Mouse (Mus musculus) kidney, adult 2 months (tissue): ENCODE data around the gene Cdk5r1. TPM values are rescaled to one million over a fixed set of nuclear protein-coding genes. Genes with fewer than 3 reads are reported as not detected.

Experiments
- DNase-seq: peaks from one replicate; pipeline ENCODE4 v3.0.0; 2021
- H3K27ac ChIP-seq: fragments of 200-500 bp; 2 replicates; pipeline ENCODE4 v1.5.1; 2012; ENCODE audit warnings: low read depth, low read length, control low read depth, inconsistent platforms; ENCODE audit not compliant: insufficient read depth
- H3K27me3 ChIP-seq: fragments of 200-500 bp; replicated peaks from 2 replicates; pipeline ENCODE4 v1.6.1; 2012; ENCODE audit warnings: mild to moderate bottlenecking, moderate library complexity, low read length, inconsistent platforms; ENCODE audit not compliant: control insufficient read depth, insufficient read depth
- H3K36me3 ChIP-seq: fragments of 200-500 bp; 2 replicates; pipeline ENCODE4 v1.6.1; 2012; ENCODE audit warnings: mild to moderate bottlenecking, moderate library complexity, low read length, inconsistent platforms; ENCODE audit not compliant: control insufficient read depth, insufficient read depth
- H3K4me1 ChIP-seq: fragments of 200-500 bp; 2 replicates; pipeline ENCODE4 v1.6.1; 2011; ENCODE audit warnings: low read length; ENCODE audit not compliant: control insufficient read depth, insufficient read depth
- H3K4me3 ChIP-seq: fragments of 200-500 bp; 2 replicates; pipeline ENCODE4 v1.5.1; 2011; ENCODE audit warnings: mild to moderate bottlenecking, low read depth, low read length, control low read depth; ENCODE audit not compliant: insufficient read depth
- CTCF ChIP-seq: fragments of 200-500 bp; conservative IDR thresholded peaks from 2 replicates; pipeline ENCODE4 v1.5.1; 2011; ENCODE audit warnings: low read depth, mild to moderate bottlenecking, control low read depth, low read length, moderate library complexity, mixed read lengths; ENCODE audit not compliant: insufficient read depth, insufficient read length
- POLR2A ChIP-seq: fragments of 200-500 bp; IDR thresholded peaks from one replicate; pipeline ENCODE4 v1.6.1; 2011; ENCODE audit warnings: low read depth, low read length, control low read depth
- WGBS: fragments of 180-500 bp; shearing (Covaris S2); methylation state at CpG from one replicate; pipeline ENCODE4 v1.1.7; 2018; 5-methylcytosine and 5-hydroxymethylcytosine counted together
- polyA plus RNA-seq: library from polyadenylated mRNA; depleted of rRNA; stranded (reverse); fragments of >200 nt; gene quantifications from 2 replicates; pipeline ENCODE4 v1.2.3, GENCODE M21; 2012

Gene Cdk5r1
- polyA plus RNA-seq, 1 experiment = 1.0 TPM

GRCm38 (mm10) chr11:80497225-80497919 lies 20.5 kb downstream of the Cdk5r1 start:
- no peak for DNase-seq
- TF ChIP-seq POLR2A = no peak
- TF ChIP-seq CTCF = no peak
- 87% methylated on average over 10 of the region's 10 CpGs for WGBS
- Histone ChIP-seq H3K36me3 (no peaks in the 10 kb centered on the region), H3K4me1 (no peaks in the 10 kb centered on the region), H3K4me3 (no peak overlapping the region), H3K27me3 (no peaks in the 10 kb centered on the region), H3K27ac (no peak overlapping the region)

- WGBS = 71% methylated on average over 11 of the region's 11 CpGs
- TF ChIP-seq POLR2A = no peak
- no peak for TF ChIP-seq CTCF
- Histone ChIP-seq H3K4me3 (no peak overlapping the region), H3K27ac (no peak overlapping the region), H3K36me3 (no peaks in the 10 kb centered on the region), H3K4me1 (no peaks in the 10 kb centered on the region), H3K27me3 (no peaks in the 10 kb centered on the region)
- no peak for DNase-seq
Measured at GRCm38 (mm10) chr11:80498328-80499070, 21.7 kb downstream of the Cdk5r1 start.

DNA sequence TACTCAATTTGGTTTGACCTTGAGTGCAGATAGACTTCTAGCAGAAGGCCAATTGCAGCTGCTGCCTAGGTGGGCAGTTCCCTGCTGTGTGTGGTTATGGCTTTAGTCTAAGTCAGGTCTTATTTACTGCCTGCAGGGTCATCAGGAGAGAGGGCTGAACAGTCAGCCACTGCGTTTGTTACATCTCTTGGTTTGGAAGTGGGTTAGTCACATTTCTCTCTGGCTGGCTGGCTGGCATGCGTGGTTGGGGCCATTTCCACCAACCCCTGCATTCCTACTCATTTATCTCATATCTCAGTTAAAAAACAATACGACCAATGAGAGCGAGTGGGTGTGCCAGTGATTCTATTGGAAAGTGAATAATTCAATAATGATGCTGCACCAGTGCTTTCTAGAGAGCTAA lies 22.7 kb downstream of the Cdk5r1 start:
- Histone ChIP-seq H3K27me3 (no peaks in the 10 kb centered on the region), H3K27ac (no peak overlapping the region), H3K4me1 (no peaks in the 10 kb centered on the region), H3K4me3 (no peak overlapping the region), H3K36me3 (no peaks in the 10 kb centered on the region)
- WGBS = 69% methylated on average over 4 of the region's 4 CpGs
- no peak for DNase-seq
- TF ChIP-seq POLR2A = no peak
- no peak for TF ChIP-seq CTCF

DNA sequence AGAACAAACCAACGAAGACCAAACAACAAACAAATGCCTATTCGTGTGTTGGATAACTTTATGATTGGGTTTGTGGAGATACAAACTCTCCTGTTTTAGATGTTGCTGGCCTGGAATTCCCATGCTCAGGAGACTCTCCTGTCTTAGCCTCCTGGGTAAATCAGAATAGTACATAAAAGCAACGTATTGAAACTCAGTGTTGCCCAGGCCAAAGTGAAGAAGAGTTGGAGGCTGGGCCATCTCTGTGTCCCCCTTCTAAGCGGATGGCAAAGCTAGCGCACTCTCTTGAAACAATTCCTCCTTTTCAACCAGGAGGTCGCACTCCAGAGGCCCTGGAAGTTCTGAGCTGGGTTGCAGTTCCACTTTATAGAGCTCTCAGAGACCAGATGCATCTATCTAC lies 26.5 kb downstream of the Cdk5r1 start:
- WGBS = 93% methylated on average over 6 of the region's 6 CpGs
- no peak overlapping the region for H3K27ac ChIP-seq
- TF ChIP-seq POLR2A = no peak
- TF ChIP-seq CTCF = no peak
- DNase-seq = no peak
- no peaks in the 10 kb centered on the region for H3K36me3 ChIP-seq
- no peak overlapping the region for H3K4me3 ChIP-seq
- H3K27me3 ChIP-seq = no peaks in the 10 kb centered on the region
- no peaks in the 10 kb centered on the region for H3K4me1 ChIP-seq

- TF ChIP-seq POLR2A = no peak
- no peak for TF ChIP-seq CTCF
- no peak for DNase-seq
- Histone ChIP-seq H3K36me3 (no peaks in the 10 kb centered on the region), H3K4me1 (no peaks in the 10 kb centered on the region), H3K27me3 (no peaks in the 10 kb centered on the region), H3K27ac (no peak overlapping the region), H3K4me3 (no peak overlapping the region)
- WGBS = 73% methylated on average over 13 of the region's 13 CpGs
Measured at GRCm38 (mm10) chr11:80503726-80504452, 27.1 kb downstream of the Cdk5r1 start.

DNA sequence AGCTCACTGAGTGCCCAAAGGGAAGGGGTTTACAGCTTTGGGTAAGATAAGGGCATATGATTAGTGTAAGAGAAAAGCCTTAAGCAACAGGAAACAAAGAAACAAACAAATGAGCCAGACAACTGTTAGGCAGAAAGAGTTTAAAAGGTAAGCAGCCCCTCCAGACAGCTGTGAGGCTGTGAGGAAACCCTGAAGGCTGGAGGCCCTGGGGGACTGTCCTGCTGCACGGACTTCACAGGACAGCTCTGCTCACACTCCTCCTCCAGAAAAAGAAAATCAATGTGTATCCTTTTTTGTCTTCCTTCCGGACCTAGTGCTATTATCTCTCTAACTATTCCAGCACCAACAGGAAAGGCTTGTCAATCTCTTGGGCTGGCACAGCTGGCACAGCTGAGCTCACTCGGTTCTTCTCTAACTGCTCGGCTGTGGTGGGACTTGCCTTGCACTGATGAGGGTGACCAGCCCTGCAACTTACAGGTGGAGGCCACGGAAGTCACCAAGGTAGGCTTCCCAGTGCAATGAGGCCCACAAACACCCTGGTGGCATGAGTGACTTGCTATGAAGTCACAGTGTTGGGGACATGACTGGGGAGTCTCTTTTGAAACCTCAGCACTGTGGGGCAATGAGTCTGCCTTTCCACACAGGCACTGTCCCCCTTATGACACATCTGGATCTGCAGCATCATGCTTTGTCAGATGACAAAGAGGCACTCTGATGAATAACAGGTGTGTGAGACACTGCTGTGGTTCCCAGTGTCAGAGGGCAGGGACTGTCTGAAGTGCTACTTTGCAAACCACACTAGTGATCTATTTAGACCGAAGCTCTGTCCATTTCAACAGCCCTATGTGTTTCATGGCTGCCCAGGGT lies 27.9 kb downstream of the Cdk5r1 start:
- DNase-seq = no peak
- WGBS = 54% methylated on average over 6 of the region's 6 CpGs
- H3K36me3 ChIP-seq = no peaks in the 10 kb centered on the region
- no peak overlapping the region for H3K4me3 ChIP-seq
- no peak overlapping the region for H3K27ac ChIP-seq
- H3K27me3 ChIP-seq = no peaks in the 10 kb centered on the region
- TF ChIP-seq CTCF (no peak), POLR2A (no peak)
- no peaks in the 10 kb centered on the region for H3K4me1 ChIP-seq
